Mouse (Mus musculus) urinary bladder, postnatal 10 days (tissue): ENCODE data around the gene Tle3.

ENCODE experiments used
- DNase-seq: peaks from one replicate; pipeline ENCODE4 v3.0.0; 2022; ENCODE audit warnings: low spot score

Tle3 gene

GRCm38 (mm10) chr9:61396474-61396873, 24.3 kb downstream of the Tle3 start:
- DNase-seq = no peak

DNA sequence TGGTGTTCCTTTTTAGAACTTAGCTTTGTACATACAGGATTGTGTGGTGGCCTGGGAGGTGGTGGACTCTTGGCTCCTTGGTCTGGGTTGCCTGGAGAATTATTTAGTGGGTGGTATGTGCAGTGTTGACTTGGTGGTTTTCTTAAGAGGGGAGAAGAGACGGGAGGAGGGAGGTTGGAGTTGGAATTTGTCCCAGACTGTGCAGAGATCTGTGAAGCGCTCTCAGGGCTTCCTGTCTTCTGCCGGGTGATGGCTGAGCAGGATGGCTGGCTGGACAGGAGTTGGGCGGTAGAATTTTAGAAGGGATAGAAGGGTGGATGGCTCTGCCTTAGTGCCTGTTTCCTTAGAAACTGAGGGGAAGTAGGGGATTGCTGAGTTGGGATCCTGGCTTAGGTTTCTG, 25.0 kb downstream of the Tle3 start:
- DNase-seq = no peak

DNA sequence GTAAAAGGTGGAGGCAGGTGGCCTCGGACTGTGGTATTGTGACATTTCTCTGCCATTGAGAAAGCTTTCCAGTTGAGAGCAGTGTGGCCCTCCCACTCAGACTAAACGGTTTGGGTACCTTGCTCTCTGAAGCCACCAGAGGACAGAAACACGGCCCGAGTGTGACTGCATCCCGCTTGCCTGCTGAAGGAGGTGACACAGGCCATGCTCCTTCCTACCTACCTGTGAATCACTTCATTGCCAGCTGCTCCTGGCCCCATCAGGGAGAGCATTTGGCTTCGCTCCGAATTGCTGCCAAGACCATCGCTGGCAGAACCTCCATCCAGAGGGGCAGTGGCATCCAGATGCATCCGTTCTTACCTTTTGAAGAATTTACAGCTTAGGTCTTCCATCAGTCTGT, 26.0 kb downstream of the Tle3 start:
- DNase-seq = no peak

GRCm38 (mm10) chr9:61400132-61400531, 28.0 kb downstream of the Tle3 start:
- no peak for DNase-seq

DNA sequence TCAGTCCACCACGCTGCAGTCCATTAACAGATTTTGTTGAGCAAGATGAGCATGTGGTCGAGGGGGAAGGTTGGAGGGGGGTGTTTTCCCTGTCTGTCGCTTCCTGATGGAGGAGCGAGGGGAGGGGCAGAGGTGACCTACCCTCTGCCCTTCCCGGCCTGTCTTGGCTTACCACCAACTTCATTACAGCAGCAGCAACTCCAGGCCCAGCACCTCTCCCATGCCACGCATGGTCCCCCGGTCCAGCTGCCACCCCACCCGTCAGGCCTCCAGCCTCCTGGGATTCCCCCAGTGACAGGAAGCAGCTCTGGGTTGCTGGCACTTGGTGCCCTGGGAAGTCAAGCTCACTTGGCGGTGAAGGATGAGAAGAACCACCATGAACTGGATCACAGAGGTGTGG, 29.5 kb downstream of the Tle3 start:
- DNase-seq = no peak

DNA sequence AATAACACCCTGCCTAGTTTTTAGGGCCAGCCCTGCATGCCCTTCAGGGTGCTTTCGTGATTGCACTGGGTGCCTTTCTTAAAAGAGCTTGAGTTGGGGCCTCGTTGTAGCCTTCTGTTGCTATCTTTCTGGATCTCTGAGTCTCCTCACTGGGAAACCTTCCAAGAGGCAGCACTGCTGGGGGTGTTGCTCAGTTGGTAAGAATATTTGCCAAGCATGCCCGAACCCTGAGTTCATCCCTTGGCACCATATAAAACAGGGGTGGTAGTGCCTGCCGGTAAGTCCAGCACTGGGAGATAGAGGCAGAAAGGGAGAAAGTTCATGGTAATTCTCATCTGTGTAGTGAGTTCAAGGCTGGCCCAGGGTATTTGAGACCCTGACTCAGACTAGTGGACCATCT, 30.1 kb downstream of the Tle3 start:
- no peak for DNase-seq

DNA sequence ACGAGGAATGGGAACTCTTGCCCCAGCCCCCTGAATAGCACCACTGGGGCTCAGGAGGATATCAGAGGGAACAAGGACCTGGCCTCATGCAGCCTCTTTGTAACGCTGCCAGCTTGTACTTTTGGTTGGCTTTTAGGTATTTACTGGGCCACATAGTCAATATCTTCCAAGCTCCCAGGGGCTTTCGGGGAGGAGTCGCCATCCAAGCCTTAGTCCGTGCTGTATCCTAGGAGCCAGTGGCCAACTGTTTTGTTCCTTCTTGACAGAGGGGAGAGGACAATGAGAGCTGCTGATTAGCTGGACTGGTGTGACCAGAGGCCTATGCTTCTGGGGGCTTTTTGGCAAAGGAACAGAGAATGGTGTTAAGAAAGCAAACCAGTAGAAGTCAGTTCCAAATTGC, 30.6 kb downstream of the Tle3 start:
- DNase-seq = no peak

DNA sequence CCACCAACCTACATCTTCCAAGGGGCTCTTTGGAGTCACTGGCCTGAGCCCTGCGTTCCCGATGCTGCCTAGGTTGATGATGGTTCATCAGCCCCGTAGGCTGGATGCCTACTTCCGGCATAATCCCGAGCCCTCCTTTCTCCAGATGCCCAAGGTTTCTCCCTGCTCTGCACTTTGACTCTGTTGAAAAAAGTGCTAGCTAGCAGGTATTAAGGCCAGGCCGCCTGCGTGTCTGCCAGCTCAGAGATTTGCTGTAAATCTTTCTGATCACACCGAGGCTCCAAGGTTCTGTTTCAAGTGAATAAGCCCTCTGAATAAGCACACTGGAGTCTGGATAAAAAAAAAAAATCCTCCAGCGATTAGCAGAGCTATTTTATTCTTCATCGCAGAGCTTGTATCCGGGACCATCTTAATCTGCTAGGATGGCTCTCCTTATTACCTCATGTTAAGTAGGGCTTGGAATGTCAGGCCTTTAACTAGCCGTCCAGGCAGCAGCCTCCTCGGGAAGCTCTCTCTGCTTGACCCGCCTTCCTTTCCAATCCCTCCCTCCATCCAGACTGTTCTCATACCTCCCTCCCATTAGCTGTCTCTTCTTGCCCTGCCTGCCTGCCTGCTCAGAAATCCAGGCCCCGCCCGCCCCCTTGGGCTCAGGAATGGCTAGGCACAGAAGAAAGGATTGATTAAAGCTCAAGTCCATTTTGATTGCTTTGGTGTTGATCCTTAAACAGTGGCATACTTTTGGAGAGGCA, 31.9 kb downstream of the Tle3 start:
- no peak for DNase-seq

- no peak for DNase-seq
Observed at GRCm38 (mm10) chr9:61404615-61404980, 32.4 kb downstream of the Tle3 start.

DNA sequence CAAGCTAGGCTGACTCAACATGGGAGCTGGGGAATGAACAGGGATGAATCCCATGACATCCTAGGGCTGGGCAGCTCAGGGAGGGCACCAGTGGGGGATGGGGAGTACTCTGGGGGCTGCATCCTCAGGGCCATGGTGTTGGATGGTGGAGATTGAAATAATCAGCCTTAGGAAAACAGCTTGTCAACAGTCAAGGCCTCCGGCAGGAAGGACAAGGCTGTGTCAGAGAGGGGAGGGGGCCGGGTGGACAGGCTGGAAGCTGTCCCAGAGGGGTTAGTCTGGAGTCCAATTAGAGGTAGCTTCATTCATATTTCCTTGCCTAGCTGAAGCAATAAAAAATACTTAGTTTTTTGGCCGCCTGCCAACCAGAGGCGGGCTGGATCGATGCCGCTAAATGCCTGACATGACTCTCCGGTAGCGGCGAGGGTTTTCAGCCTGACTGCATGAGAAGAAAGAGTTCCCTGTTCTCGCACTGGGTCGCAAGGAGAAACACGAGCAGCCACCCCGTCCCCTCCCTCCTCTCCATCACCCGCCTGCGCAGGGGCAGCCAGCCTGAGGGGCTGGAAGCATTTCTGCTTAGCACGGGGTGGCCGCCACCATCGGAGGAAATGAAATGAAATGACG, 32.9 kb downstream of the Tle3 start:
- DNase-seq = no peak

DNA sequence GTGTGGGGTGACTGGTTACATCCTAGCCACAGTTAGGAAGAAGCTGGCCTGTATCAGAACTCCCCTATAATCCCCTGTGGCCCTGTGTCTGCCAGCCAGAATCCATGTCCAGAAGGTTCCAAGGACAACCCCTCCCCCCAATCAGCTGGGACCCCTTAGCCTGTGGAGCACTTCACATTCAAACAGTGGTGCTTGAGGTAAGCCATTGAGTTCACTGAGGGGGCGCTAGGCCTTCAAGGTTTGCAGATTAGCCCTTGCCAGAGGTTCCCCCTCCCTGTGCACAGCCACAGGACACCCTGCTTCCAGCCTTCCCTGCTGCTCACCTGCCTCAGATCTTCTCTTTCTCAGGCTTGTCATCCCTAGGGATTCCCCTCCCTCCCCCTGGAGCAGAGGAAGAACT, 34.2 kb downstream of the Tle3 start:
- DNase-seq = no peak

DNA sequence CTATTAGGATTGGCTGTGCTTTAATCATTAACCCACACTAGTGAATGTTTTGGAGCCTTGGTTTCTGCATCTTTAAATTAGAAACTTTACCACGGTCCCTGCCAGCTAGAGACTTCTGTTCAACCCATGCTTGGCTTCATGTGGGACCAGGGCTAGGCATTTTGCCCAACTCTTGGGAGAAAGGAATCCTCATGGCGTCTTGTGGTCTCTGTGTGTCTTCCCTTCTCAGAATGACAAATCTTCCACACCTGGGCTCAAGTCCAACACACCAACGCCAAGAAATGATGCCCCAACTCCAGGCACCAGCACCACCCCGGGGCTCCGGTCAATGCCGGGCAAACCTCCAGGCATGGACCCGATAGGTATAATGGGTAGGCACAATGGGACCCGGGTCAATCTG, 36.9 kb downstream of the Tle3 start:
- DNase-seq = no peak

DNA sequence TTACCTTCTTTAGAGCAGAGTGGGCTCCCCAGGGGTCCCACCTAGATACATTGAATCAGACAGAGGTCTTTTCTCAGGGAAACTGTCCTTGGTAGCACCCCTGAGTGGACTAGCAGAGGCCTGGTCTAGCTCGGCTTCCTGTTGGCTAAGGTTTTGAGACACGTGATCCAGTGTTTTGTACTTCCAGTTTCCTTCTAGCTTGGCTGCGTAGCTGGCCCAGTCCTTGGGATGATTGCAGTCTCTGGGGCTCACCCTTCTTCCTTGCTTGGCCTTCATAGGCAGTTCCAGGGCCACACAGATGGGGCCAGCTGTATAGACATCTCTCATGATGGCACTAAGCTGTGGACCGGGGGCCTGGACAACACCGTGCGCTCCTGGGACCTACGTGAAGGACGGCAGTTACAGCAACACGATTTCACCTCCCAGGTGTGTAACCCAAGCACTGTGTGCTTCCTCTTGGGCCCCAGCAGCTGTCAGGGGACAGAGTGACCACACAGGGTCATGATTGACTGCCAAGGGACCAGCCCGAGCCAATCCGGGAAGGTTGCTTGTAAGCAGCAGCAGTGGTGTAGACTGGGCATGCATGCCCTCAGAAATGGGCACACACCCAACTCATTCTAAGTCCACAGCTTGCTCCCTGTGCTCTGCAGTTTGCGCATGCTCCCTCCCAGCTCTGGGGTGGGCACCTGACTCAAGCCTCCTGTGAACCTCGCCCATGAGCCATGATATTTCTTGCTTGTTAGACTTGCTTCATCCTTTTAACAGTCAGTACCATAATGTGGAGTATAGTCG, 41.7 kb downstream of the Tle3 start:
- DNase-seq = no peak

GRCm38 (mm10) chr9:61416571-61416970, 44.4 kb downstream of the Tle3 start:
- DNase-seq = no peak

DNA sequence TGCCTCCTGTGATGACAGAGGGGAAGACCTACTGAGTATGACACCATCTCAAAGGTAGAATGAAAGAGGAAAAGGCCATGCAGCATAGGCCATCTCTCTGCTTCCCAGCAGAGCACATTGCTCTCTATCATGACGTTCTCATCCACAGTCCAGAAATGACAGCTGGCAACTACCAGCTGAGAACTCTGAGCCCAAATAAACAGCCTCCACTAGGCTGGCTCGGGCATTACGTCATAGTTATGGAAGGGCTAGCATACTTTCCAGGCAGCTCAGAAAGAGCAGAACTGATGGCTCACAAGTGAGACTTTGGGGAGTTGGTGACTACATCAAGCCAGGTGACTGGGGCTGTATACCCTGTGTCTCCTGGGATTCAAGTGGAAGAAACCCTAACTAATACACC, 49.5 kb downstream of the Tle3 start:
- DNase-seq = no peak

DNA sequence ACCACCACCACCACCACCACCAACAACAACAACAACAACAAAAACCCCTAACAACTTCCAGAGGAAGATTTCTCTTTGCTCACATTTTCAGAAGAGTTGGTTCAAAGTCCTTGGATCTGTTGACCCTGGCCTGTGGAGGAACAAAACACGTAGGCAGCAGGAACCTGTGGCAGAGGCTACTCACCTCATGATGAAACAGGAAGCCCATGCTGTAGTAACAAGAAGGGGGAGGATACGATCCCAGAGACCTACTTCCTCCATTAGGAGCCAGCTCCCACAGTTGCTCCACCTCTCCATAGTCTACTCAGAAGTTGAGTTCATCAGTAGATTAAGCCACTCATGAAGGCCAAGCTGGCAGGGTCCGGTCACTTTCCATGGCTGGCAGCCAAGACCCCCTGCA, 52.1 kb downstream of the Tle3 start:
- no peak for DNase-seq

DNA sequence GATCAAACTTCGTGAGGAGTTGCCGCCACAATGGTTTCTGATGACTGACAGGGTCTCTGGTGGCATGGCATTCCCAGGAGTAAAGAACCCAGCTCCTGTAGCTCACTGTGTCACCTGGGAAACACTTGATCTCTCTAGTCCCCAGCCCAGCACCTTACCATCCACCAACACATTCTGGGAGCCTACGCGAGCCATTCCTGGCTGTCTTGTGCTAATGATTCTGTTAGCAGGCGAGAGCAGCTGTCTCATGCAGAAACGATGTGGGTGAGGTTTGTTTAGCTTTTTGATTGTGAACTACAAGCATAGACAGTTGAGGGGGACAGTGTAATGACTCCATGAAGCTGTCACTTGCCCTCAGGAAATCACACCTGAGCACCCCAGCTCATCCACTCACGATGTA, 54.3 kb downstream of the Tle3 start:
- no peak for DNase-seq

GRCm38 (mm10) chr9:61427051-61427450, 54.9 kb downstream of the Tle3 start:
- DNase-seq = no peak

DNA sequence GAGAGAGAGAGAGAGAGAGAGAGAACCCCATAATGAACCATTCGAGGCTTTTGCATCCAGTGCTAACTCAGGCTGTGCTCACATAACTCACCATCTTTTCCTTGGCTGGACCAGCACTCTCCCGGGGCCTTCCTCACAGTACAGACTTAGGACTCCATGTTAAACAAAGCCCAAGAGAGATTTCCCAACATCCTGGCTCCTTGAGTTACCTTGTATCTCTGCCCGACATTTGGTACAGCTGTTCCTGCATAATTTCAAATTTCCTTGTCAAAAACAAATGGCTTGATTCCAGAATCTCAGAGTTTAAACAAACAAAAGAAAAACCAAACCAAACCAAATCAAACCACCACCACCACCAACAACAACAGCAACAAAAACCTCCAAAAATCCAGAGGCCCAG, 55.7 kb downstream of the Tle3 start:
- DNase-seq = no peak

DNA sequence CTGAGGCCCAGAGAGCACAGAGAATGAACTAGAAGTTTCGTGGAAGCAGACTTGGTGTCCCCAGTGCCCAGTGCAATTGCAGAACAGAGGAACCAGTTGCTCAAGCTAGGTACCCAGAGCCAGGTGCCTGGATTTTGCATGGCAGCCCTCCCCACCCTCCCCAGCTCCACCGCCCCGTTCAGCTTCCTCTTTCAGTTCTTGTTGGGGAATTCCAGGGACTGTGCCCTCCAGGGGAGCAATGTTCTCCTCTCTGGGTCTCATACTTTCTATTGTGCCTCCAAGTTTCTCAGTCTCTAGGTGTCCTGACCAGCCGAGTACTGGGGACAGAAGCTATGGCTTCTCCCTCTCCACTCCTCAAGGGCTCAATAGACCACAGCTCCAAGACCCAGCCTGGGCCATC, 59.7 kb downstream of the Tle3 start:
- DNase-seq = no peak

DNA sequence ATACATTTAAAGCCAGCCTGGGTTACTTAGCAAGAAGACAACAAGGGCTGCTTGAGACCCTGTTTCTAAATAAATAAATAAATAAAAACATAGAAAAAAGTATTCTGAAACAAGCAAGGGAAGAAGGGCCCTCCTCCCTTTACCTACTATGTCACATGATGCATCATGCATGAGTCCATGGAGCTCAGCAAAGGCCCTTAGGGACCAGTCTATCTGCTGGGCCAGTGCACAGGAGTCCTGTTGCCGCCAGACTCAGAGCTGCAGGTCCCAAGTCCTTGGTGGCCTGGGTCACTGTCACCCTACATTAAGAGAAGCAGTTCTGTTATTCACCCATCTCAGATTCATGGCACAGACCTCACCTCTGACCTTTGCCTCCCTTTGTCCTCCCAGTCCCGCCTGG, 61.0 kb downstream of the Tle3 start:
- no peak for DNase-seq

DNA sequence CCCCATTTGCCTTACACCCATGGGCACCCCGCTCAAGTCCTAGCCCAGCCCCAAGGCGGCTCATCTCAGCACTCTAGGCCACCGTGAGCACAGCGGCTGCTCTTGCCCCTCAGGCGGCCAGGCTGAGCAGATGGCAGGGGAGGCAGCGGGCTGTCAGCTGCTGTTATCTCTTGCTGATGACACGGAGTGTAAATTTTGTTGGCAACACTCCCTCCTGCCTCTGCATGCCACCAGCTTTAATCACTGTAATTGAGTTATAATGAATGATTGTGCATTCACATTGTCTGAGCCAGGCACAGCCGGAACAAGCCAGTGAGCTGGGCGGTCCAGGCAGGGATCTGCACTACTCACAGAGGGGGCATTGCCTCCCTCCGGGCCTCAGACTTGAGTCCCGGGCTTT, 61.9 kb downstream of the Tle3 start:
- DNase-seq = no peak

DNA sequence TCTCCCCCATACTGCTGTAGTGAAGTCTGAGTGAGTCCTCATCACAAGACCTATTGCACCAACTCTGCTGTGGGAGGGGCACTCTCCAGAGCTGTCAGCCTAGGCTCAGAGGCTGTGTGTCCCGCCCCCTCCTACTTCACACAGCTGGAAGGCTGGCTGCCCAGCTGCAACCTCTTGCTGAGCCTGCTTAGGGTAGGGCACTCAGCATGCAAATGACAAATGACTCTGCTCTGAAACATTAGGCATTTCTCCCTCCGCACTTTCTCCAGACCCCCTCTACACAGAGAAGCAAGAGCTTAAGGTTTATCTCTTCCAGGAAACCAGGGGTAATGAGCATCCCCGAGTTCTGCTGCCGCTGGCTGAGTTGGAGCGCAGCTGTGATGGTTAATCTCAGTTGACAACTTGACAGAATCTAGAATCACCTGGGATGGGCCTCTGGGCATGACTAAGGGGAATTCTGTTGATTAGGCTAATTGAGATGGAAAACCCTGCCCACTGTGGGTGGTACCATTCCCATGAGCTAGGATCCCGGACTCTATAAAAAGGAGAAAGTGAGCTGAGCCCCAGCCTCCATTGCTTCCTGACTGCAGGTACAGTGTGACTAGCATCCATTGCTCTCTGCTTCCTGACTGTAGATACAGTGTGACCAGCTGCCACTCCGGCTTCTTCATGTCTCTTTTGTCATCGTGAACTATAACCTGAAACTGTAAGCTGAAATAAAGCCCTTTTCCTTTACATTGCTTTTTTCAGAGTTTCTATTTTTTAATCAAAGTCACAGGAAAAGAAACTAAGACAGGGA, 63.2 kb downstream of the Tle3 start:
- no peak for DNase-seq
